Mouse (Mus musculus) mouse trophoblast stem cell (cell line): ENCODE data around the gene Slc25a1.

Experiments used
- in situ Hi-C, 2 experiments: fragments of 300-500 bp; cut with MseI, MboI; formaldehyde crosslinking; loops; 2 replicates in 1 of 2; 3 replicates in 1 of 2; pipeline ENCODE4 v1.15.1; 2025

Gene Slc25a1

DNA sequence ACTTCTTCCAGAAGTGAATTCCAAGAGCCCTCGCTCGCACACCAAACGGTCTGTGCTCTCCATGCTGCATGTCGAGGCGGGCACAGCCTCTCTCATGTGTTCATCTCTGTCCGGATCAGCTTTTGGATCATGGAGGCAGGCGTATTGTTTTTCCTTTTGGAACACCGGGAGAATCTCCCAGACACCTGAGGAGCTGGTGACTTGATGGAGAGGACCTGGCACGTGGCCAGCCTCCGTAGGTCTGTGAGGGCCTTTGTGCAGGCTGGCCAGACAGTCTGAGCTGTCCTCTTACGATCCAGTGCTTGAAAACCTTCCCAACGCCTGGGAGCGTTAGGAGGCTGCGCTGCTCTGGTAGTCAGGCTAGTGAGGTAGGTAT, 5.9 kb downstream of the Slc25a1 start:
- in situ Hi-C loops: no loop called here

DNA sequence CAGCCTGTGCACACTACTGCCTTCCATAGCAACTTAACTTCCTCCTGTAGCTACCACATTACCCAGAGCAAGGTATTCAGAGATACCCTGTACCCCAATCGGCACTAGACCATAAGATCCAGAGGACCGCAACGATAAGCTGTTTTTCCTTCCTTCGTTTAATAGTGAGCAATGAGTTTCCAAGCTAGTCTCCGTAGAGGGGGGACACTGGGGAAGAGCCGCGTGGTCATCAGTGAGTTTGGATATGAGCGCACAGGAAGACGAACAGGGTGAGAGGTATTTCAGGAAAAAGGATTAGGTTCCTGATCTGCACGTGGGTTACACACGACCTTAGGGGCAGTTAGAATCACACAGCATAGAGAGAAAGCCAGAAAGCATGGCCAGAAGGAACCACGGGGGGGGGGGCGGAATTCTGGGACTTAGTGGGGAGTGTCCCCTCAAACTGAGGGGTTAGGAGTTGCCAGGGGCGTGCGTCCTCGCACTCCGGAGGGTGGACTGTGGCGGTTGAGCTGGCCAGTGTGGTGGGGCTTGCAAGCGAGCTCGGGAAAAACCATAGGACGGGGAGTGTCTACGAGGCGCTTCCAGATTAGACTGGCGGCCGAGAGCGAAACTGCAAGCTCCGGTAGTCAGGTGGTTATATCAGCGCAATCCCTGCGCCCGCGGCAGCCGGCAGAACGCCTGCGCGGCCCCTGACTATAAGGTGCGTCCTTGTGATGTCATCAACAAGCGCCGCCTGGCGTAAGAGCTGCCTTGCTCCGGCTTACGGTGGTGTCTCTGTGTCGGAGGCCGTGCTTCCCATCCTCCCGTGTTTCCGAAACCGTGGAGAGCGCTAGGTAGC, 6.5 kb downstream of the Slc25a1 start:
- in situ Hi-C loops: no loop called here

DNA sequence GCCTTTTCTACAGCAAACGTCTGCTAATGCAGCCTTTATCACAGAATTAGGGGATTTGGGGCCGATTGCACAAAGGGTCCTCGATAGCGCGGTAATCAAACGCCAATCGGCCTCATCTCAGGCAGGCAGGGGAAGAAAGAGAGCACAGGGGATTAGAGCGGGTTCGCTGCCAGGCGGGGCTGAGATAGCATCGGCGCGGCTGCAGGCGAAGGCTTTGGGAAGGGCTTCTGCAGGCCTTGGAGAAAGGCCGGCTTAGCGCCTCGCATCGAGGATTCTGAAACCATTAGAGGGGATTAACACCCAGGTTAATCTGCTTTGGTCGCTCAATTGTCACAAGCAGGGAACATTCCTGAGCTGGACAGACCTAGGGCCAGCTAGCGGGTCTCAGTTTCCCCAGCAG, 7.4 kb downstream of the Slc25a1 start:
- in situ Hi-C loops: no loop called here

DNA sequence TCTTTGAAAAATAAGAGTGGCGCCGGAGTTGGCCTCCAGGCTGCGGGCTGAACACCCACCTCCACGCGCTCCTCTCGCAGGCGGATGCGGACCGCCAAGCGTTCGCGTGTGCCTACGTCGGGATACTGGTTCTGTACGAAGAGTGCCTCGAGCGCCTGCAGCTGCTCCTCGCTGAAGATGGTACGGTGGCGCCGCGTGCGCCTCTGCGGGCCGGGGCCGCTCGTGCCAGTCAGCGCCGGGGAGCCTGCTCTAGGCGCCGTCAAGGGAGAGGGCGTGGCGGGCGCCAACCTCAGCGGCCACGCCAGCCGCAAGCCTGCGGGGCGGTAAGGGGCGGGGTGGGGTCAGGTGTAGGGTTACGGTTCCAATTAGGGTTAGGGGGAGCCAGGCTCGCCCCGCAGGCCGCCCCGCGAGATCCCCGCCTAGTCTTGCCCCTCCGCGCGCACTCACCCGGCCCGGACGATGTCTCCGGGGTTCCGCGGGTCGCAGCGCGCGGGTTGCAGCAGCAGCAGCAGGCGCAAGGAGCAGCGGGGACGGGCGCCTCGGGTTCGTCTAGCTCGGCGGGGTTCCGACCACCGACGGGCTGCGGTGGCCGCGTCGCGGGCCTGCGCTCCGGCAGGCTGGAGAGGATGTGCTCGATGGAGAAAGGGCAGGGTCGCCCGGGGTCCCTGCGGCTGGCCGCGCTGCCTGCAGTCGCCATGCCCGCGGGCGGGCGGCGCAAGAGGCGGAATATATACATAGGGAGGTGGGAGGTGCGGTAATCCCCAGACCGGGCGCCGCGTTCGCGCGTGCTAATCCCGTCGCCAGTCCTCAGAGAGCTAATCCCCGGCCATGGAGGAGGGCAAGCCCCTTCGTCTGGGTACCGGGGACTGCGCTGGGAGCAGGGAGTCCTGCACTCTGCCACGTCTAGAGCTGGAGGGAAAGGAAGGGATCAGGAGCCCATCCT, 13.4 kb downstream of the Slc25a1 start, which contains the start of gene Gsc2:
TSS of gene Gsc2 (minus strand) at position 753 of the 943 bp plus-strand sequence.
- in situ Hi-C loops: no loop called here

DNA sequence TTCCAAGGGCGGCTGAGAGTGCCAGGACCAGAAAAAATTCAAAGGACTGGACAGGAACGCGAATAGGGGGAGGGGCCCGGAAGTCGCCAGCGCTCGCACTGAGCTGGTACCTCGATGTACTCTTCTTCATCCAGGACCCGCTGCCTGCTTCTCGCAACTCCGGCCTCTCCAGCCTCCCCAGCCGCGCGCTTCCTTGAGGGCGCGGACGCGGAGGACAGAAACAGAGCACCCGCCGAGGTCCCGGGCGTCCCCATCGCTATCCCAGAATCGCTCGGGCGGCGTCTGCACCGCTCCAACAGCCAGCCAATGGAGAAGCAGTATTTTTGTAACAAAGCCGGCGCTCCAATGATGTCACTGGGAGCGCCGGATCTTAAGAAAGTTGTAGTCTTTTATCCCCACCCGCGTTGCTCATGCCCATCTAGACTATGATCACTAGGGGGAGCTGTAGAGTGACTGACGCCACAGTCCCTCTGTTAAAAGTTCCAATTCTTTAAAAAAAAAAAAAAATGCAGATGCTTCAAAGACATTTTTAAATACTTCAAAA, 16.9 kb downstream of the Slc25a1 start, which contains the start of gene Ess2:
TSS of gene Ess2 (minus strand) at position 297 of the 544 bp plus-strand sequence.
- in situ Hi-C loops: no loop called here

DNA sequence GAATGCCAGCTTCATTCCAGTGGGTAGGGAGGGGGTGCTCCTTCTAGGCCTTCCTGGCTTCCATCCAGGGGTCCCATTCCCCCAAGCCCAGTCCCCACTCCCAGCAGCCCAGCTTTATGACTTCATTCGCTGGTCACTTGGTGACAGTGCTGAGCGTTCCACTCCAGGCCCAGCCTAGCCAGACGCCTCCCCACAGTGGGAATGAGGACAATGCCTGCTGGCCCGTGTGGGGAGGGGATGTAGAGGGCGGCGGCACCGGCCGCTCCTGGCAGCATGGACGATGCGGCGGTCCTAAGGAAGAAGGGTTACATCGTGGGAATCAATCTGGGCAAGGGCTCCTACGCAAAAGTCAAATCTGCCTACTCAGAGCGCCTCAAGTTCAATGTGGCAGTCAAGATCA, 29.6 kb downstream of the Slc25a1 start, which contains the start of the genes Dgcr2 and Tssk2:
TSS of gene Dgcr2 (minus strand) at position 101 of the 400 bp plus-strand sequence.
TSS of gene Tssk2 (plus strand) at position 176 of the 400 bp plus-strand sequence.
- in situ Hi-C loops: no loop called here

DNA sequence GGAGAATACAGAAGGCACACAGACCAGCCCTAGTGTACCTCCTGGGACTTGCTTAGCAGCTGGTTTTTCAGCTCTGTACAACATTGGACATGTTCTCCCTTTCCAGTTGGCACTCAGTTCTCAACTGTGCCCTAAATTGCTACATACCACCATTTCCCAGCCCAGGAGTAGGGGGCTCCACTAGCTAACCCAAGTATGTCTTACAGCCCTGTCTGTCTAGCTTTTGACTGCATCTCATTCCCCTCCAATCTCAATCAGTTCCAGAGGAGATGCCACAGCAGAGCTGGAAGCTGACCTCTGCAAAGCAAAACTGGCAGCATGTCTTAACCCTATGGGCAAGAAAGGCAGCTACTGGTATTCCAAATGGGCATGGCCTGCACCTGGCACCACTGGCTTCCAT, 31.9 kb downstream of the Slc25a1 start:
- in situ Hi-C loops: no loop called here

DNA sequence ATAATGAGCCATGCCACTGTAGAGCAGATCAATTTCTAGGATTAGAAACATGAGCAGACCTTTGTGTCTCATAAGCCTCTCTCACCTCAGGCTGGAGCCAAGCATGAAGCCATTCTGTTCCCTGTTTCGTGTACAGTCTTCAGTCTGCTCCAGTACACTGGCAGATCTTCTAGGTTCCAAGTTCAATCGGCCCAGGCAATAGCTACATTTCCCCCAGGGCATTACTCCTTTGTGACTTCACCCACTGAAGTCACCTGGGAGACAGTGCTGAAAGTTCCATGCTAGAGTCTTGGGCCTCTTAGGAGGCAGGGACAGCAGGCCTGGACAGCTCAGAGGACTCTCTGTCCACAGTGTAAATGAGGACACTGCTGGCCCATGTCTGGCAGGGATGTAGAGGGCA, 34.1 kb downstream of the Slc25a1 start, which contains the start of gene Tssk1:
TSS of gene Tssk1 (plus strand) at position 301 of the 400 bp plus-strand sequence.
- in situ Hi-C loops: no loop called here

DNA sequence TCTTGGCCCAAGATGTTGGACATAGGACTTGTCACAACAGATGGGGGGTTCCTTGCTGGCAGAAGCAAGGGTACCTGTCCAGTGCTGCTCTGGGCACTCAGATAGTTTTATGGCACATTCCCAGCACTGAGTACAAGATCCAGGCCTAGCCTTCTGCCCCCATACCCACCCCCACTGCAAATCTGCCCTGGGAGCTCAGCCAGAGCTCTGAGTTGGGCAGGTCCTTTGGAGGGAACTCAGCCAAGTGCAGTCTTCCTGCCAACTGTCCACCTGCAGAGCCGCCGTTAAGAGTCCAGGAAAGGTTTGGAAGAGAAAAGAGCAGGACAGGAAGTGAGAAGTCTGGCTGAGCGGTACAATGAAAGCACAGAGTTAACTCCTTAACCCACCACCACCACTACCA, 35.4 kb downstream of the Slc25a1 start:
- in situ Hi-C loops: no loop called here

DNA sequence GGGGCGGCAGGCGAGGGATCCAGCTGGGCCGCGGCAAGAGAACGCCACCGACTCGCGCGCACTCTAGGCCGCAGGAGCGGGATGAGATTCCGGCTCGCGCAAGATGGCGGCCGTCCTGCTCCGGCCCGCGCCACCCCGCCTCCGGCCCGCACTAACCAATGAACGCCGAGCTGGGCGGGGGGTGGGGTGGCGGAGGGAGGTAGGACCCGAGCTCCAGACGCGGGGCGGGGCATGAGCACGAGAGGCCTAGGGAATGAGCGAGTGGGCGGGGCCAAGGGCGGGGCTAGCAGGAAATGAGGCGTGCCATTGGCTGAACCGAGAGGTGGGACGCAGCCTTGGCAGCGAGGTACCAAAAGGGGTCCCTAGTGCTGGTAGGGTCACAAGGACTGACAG, 36.5 kb downstream of the Slc25a1 start, which contains the start of gene Gm20518:
TSS of gene Gm20518 (minus strand) at position 105 of the 393 bp plus-strand sequence.
- in situ Hi-C loops: no loop called here

DNA sequence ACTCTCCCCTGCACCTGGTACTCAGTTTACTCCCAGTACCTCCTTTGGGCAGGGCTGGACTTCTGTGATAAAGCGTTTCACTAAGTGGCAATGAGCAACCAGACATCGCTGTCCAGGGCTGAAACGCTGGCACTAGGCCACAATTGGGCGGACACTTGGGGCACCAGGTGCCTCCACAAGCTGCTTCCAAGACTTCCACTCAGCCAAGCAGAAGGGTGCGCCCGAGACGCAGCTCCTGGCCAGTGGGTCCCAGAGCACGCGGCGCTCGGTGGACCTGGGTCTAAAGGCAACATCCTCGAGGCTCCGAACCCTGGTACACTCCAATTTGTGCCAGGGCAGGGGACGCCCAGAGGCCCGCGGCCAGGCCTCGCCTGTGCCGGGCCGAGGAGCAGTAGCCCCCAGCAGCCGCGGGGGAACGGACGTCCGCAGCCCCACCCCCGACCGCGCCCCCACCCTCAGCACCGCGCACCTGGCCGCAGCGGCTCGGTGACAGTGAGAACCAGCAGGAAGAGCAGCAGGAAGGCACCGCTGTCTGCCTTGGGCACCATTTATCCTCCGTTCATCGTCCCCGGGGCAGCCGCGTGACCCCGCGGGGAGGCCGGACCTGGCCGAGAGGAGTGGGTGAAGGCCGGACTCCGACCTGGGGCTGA, 37.0 kb downstream of the Slc25a1 start:
- in situ Hi-C loops: no loop called here

DNA sequence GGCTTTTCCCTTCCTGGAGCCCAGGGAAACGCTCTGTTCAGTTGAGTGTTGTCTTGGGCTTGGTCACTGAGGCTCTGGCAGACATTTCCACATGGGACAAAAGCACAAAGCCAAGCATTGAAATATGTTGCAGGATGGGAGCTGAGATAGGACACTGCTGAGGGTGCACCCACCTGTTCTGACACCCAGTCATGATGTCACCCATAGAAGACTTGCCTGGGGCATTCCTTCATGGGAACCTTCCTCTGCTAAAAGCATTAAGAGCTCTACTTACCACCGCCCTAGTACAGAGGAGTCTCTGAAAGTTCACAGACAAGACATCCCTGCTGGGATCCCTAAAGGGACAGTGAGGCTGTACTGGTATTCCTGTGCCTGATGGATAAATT, 37.7 kb downstream of the Slc25a1 start:
- in situ Hi-C loops: no loop called here

DNA sequence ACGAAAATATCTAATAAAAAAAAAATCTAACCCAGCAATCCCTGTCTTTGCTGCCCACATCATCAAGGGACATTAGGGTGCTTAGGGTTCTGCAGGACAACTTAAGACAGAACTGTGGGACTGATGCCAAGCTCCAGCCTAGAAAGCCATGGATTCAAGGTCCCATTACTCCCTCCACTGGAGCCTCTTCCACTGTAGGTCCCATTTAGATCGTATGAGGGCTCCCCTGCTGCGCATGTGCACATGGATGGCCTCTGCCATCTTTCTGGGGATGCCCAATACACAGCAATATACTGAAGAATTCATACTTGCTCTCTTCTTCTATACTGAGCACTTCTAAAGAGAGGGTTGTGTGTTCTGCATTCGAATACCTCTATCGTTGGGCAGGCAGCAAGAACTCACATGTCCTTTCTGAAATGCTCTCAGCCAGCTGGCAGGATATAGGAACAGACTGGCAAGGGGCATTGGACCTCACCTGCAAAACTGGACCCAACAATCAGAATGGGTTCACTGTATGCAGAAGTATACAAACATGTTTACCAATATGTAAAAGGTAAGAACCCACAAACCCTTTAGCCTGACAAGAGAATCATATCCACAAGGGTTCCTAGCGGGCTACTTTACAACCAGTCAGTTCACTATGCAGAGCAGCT, 38.2 kb downstream of the Slc25a1 start:
- in situ Hi-C loops: no loop called here

DNA sequence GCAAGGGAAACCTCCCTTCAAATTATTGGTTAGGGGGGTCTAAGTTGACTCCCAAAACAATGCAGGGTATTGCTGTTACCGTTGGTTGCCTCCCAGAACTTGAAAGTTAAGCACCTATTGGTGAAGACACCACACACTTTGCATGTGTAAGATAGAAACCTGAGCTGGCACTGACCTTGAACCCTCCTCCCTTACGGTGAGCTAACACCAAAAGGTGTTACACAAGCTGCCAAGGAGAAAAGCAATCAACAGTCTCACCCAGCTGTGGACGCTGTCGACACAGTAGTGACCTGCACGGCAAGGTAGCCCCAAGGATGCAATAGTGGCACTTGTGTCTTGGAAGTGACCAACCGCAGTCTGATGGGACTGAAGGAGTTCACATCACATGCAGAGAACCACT, 43.9 kb downstream of the Slc25a1 start:
- in situ Hi-C loops: no loop called here

DNA sequence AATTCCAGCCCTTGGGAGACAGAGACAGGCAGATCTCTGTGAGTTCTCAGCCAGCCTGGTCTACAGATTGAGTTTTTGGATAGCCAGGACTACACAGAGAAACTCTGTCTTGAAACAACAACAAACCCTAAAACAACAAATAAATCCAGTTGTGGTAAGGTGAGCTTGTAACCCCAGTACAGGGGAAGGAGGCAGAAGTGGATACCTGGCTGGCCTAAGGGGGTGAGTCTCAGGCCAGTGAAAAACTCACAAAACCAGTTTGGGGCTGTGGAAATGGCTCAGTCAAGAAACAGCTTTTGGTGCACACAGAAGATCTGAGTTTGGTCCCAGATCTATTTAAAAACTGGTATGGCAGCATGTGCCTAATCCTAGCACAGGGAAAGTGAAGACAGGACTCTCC, 45.8 kb downstream of the Slc25a1 start:
- in situ Hi-C loops: no loop called here

DNA sequence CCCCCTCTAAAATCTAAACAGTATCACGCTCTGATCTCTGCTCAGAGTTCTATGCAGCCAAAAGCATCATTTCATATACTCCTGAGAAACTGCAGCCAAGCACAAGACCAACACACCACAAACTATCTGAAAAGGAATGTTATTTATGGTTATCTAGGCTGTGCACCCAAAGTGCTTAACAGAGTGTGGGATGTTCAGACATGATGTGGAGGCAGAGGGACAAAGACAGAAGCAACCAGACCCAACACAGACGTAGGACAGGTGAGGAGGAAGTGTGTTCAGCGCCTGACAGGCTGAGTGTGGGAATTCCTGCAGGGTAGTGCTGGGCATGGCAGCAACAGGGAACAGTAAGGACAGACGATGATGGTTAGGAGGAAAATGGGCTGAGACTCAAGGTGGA, 48.4 kb downstream of the Slc25a1 start:
- in situ Hi-C loops: no loop called here

DNA sequence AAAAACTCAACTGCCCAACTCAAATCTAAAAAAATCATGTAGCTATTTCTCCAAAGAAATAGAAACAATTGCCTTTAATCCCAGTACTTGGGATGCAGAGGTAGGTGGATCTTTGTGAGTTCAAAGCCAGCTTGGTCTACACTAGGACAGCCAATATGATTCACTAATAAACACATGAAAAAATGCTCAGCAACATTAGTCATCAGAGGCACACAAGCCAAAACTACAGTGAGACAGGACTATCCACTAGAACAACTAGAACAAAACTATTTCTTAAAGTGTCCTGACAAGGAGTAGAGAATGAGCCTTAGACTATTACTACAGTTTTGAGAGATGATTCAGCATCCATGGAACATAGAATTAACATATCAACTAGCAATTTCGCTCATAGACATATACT, 51.9 kb downstream of the Slc25a1 start:
- in situ Hi-C loops: no loop called here
